Mouse (Mus musculus): ENCODE data around the gene Msln. TPM values are rescaled to one million over a fixed set of nuclear protein-coding genes. Genes with fewer than 3 reads are reported as not detected.

Gene Msln
- total RNA-seq (2014; rRNA removed) (0.52 and 1.6 TPM in 2 replicates), polyA plus RNA-seq (2015; fragmentation: Nextera tagmentation; extraction: Ambion mirVana) (2.2 and 3.6 TPM in 2 replicates)

GRCm38 (mm10) chr17:25754241-25754640 is at the start of gene Msln:
TSS of gene Msln (minus strand) at chr17:25754378.
- Histone ChIP-seq H3K9ac (replicated peaks; ENCODE audit: low read length, poor library complexity, severe bottlenecking) (no peak within 1 kb of the TSS), H3K4me3 (ENCODE audit: low read depth, low read length) (no peak within 1 kb of the TSS), H3K27ac (ENCODE audit: low read depth, low read length) (no peak within 1 kb of the TSS), H3K27me3 (ENCODE audit: insufficient read depth, low read length) (no peaks in the 10 kb centered on the region), H3K4me2 (ENCODE audit: low read depth, low read length, poor library complexity, severe bottlenecking) (no peak within 1 kb of the TSS), H3K4me1 (ENCODE audit: insufficient read depth, low read length) (no peaks in the 10 kb centered on the region; the same call in 1 of the 2 replicates), H3K9me3 (ENCODE audit: low read length) (no peaks in the 10 kb centered on the region), H3K36me3 (ENCODE audit: insufficient read depth, low read length) (no peaks in the 10 kb centered on the region)
- no peak for TF ChIP-seq CTCF (IDR thresholded peaks at IDR 0.05)
- WGBS = 87% methylated on average over 9 of the region's 9 CpGs
- DNase-seq (ENCODE audit: low spot score) = no peak
- ATAC-seq (ENCODE audit: low FRiP score) = no peak

GRCm38 (mm10) chr17:25802825-25803517 is 48.8 kb upstream of the Msln start:
- Histone ChIP-seq H3K27me3 (ENCODE audit: insufficient read depth, low read length) (no peaks in the 10 kb centered on the region), H3K4me1 (ENCODE audit: insufficient read depth, low read length) (peaks cover 14% of the 10 kb centered on the region; the same call in 1 of the 2 replicates), H3K27ac (ENCODE audit: low read depth, low read length) (peak overlapping the region; percentile 87), H3K36me3 (ENCODE audit: insufficient read depth, low read length) (no peaks in the 10 kb centered on the region), H3K9ac (replicated peaks; ENCODE audit: low read length, poor library complexity, severe bottlenecking) (peak overlapping the region; percentile 50), H3K4me3 (ENCODE audit: low read depth, low read length) (no peak overlapping the region), H3K4me2 (ENCODE audit: low read depth, low read length, poor library complexity, severe bottlenecking) (peak overlapping the region; percentile 40), H3K9me3 (ENCODE audit: low read length) (no peaks in the 10 kb centered on the region)
- TF ChIP-seq CTCF (IDR thresholded peaks at IDR 0.05) = no peak
- peak; percentile 94 for DNase-seq (ENCODE audit: low spot score)
- ATAC-seq (ENCODE audit: low FRiP score) = peak; percentile 91
- WGBS = 3% methylated on average over 10 of the region's 10 CpGs

DNA sequence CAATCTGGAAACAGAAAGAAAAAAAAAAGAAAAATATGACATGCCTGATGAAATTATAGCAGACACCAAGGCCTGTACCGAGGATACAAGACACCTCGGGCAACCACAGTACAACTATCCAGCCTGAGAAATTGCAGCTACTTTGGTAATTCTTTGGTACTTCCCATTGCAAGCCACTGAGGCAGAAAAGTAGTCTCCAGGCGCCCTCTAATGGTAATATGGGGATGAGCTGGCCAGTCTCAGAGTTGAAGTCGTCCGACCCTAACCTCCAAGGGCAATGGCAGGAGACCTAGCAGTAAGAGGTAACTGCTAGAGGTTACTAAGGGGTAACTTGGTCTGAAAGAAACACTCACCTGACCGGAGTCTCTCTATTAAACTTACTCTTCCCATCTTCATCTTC is 46.9 kb upstream of the Msln start:
- Histone ChIP-seq H3K27me3 (ENCODE audit: insufficient read depth, low read length) (peaks cover 11% of the 10 kb centered on the region; the same call in 1 of the 2 replicates), H3K9ac (replicated peaks; ENCODE audit: low read length, poor library complexity, severe bottlenecking) (no peak overlapping the region), H3K4me2 (ENCODE audit: low read depth, low read length, poor library complexity, severe bottlenecking) (no peak overlapping the region), H3K36me3 (ENCODE audit: insufficient read depth, low read length) (no peaks in the 10 kb centered on the region), H3K4me3 (ENCODE audit: low read depth, low read length) (no peak overlapping the region), H3K4me1 (ENCODE audit: insufficient read depth, low read length) (peaks cover 14% of the 10 kb centered on the region; the same call in 1 of the 2 replicates), H3K9me3 (ENCODE audit: low read length) (no peaks in the 10 kb centered on the region), H3K27ac (ENCODE audit: low read depth, low read length) (no peak overlapping the region)
- DNase-seq (ENCODE audit: low spot score) = peak; percentile 84
- WGBS = 5% methylated on average over 6 of the region's 6 CpGs
- ATAC-seq (ENCODE audit: low FRiP score) = no peak
- peak; percentile 89 for TF ChIP-seq CTCF (IDR thresholded peaks at IDR 0.05)

GRCm38 (mm10) chr17:25796951-25797369 is 42.8 kb upstream of the Msln start, which contains the start of gene Metrn:
TSS of gene Metrn (minus strand) at chr17:25797136.
- H3K36me3 ChIP-seq (ENCODE audit: insufficient read depth, low read length) = no peaks in the 10 kb centered on the region
- H3K4me2 ChIP-seq (ENCODE audit: low read depth, low read length, poor library complexity, severe bottlenecking) = peak within 1 kb of the TSS; percentile 79
- peaks cover 10% of the 10 kb centered on the region; the same call in 1 of the 2 replicates for H3K4me1 ChIP-seq (ENCODE audit: insufficient read depth, low read length)
- peak; percentile 78 for DNase-seq (ENCODE audit: low spot score)
- no peak for TF ChIP-seq CTCF (IDR thresholded peaks at IDR 0.05)
- ATAC-seq (ENCODE audit: low FRiP score) = no peak
- WGBS = 0% methylated on average over 27 of the region's 35 CpGs
- H3K9ac ChIP-seq (replicated peaks; ENCODE audit: low read length, poor library complexity, severe bottlenecking) = 0 out of 2 replicates have a peak within 1 kb of the TSS, but pooled peaks have one; percentile 36
- no peaks in the 10 kb centered on the region for H3K9me3 ChIP-seq (ENCODE audit: low read length)
- H3K4me3 ChIP-seq (ENCODE audit: low read depth, low read length) = peak within 1 kb of the TSS; percentile 51
- H3K27me3 ChIP-seq (ENCODE audit: insufficient read depth, low read length) = peaks cover 11% of the 10 kb centered on the region; the same call in 1 of the 2 replicates
- H3K27ac ChIP-seq (ENCODE audit: low read depth, low read length) = peak within 1 kb of the TSS; percentile 32; the same call in 1 of the 2 replicates

DNA sequence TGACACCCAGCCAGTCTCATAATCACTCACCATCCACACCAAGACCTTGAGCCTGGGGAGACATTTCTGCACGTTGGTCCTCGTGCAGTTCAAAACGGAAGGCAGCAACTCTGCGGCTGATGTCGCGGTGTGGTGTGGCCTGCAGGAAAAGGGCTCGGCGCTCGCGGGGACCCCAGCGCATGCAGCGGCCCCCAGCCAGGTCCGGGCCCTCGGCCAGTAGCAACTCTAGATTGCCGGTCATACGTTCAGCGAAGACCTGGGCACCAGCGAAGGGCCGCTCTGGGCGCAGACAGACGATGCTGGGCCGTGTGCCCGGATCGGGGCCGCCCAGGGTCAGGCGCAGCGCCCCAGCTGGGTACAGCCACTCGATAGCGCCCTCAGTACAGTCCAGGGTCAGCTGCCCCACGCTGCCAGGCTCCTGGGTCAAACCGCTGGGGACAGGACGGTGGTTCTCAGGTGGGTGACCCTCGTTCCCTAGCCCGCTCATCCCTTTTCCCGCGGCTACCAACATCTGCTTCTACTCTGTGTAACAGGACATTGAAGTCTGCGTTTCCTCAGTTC is 42.1 kb upstream of the Msln start:
- Histone ChIP-seq H3K9ac (replicated peaks; ENCODE audit: low read length, poor library complexity, severe bottlenecking) (0 out of 2 replicates have a peak overlapping the region, but pooled peaks have one; percentile 29), H3K9me3 (ENCODE audit: low read length) (no peaks in the 10 kb centered on the region), H3K36me3 (ENCODE audit: insufficient read depth, low read length) (no peaks in the 10 kb centered on the region), H3K4me3 (ENCODE audit: low read depth, low read length) (peak overlapping the region; percentile 51), H3K27me3 (ENCODE audit: insufficient read depth, low read length) (peaks cover 11% of the 10 kb centered on the region; the same call in 1 of the 2 replicates), H3K27ac (ENCODE audit: low read depth, low read length) (peak overlapping the region; percentile 32; the same call in 1 of the 2 replicates), H3K4me1 (ENCODE audit: insufficient read depth, low read length) (peaks cover 10% of the 10 kb centered on the region; the same call in 1 of the 2 replicates), H3K4me2 (ENCODE audit: low read depth, low read length, poor library complexity, severe bottlenecking) (peak overlapping the region; percentile 79)
- no peak for DNase-seq (ENCODE audit: low spot score)
- TF ChIP-seq CTCF (IDR thresholded peaks at IDR 0.05) = no peak
- 3% methylated on average over 37 of the region's 37 CpGs for WGBS
- no peak for ATAC-seq (ENCODE audit: low FRiP score)
